Mouse (Mus musculus) myocyte (in vitro differentiated cells): Measurements from ENCODE around the gene Pla2g4c. TPM values are rescaled to one million over a fixed set of nuclear protein-coding genes. Genes with fewer than 3 reads are reported as not detected.

Experiments
- H3K27me3 ChIP-seq: one replicate; pipeline ENCODE4 v1.6.1; 2011; ENCODE audit not compliant: control insufficient read depth, insufficient read depth, insufficient read length
- H3K36me3 ChIP-seq: one replicate; pipeline ENCODE4 v1.6.1; 2011; ENCODE audit not compliant: control insufficient read depth, insufficient read depth
- H3K4me2 ChIP-seq: one replicate; pipeline ENCODE4 v1.6.1; 2011; ENCODE audit warnings: low read depth, control low read depth
- H3K4me3 ChIP-seq: one replicate; pipeline ENCODE4 v1.5.1; 2011; ENCODE audit warnings: mild to moderate bottlenecking, control low read depth, moderate library complexity
- H3K79me2 ChIP-seq: one replicate; pipeline ENCODE4 v1.6.1; 2011; ENCODE audit not compliant: control insufficient read depth, insufficient read depth
- H3ac ChIP-seq: one replicate; pipeline ENCODE4 v1.6.1; 2011; ENCODE audit not compliant: control insufficient read depth, insufficient read length
- CEBPB ChIP-seq: IDR thresholded peaks from 2 replicates; pipeline ENCODE4 v1.6.1; 2011; ENCODE audit warnings: mild to moderate bottlenecking, moderate library complexity; ENCODE audit not compliant: poor library complexity, insufficient read depth, severe bottlenecking
- E2F4 ChIP-seq: IDR thresholded peaks from one replicate; pipeline ENCODE4 v1.6.1; 2011; ENCODE audit warnings: mild to moderate bottlenecking, control low read depth, moderate library complexity; ENCODE audit not compliant: insufficient read depth
- MAX ChIP-seq: IDR thresholded peaks from one replicate; pipeline ENCODE4 v1.6.1; 2011; ENCODE audit warnings: low read depth, mild to moderate bottlenecking, control low read depth
- MYOD1 ChIP-seq, 3 experiments: IDR thresholded peaks; one replicate each; pipeline ENCODE4 v1.6.1; 2011; ENCODE audit warnings: control low read depth in 2 of 3, low read depth in 2 of 3, mild to moderate bottlenecking in 2 of 3, moderate library complexity in 1 of 3; ENCODE audit not compliant: insufficient read length in 2 of 3, control insufficient read depth in 1 of 3
- MYOG ChIP-seq, 3 experiments: IDR thresholded peaks; one replicate each; pipeline ENCODE4 v1.6.1; 2011; ENCODE audit warnings: control low read depth in 2 of 3, low read depth in 2 of 3, mild to moderate bottlenecking in 2 of 3; ENCODE audit not compliant: insufficient read length in 2 of 3, control insufficient read depth in 1 of 3, insufficient read depth in 1 of 3
- POLR2A ChIP-seq: IDR thresholded peaks from one replicate; pipeline ENCODE4 v1.6.1; 2011; ENCODE audit warnings: low read depth, mild to moderate bottlenecking, control low read depth, moderate library complexity; ENCODE audit not compliant: insufficient read length
- POLR2AphosphoS2 ChIP-seq: IDR thresholded peaks from one replicate; pipeline ENCODE4 v1.6.1; 2011; ENCODE audit warnings: low read depth, control low read depth; ENCODE audit not compliant: insufficient read length
- REST ChIP-seq: IDR thresholded peaks from one replicate; pipeline ENCODE4 v1.6.1; 2011; ENCODE audit warnings: mild to moderate bottlenecking, control low read depth, moderate library complexity; ENCODE audit not compliant: insufficient read depth, insufficient read length
- SRF ChIP-seq: IDR thresholded peaks from one replicate; pipeline ENCODE4 v1.6.1; 2011; ENCODE audit warnings: low read depth; ENCODE audit not compliant: control insufficient read depth, insufficient read length
- TCF12 ChIP-seq: IDR thresholded peaks from one replicate; pipeline ENCODE4 v1.6.1; 2011; ENCODE audit warnings: mild to moderate bottlenecking, control low read depth; ENCODE audit not compliant: poor library complexity, insufficient read depth, severe bottlenecking
- TCF3 ChIP-seq: IDR thresholded peaks from one replicate; pipeline ENCODE4 v1.6.1; 2011; ENCODE audit warnings: low read depth, control low read depth; ENCODE audit not compliant: insufficient read length
- USF1 ChIP-seq: IDR thresholded peaks from one replicate; pipeline ENCODE4 v1.6.1; 2011; ENCODE audit warnings: low read depth, mild to moderate bottlenecking, control low read depth, moderate library complexity
- polyA plus RNA-seq: library from polyadenylated mRNA; unstranded; fragments of >200 nt; fragmentation: generic; extraction: Trizol; gene quantifications from one replicate; pipeline ENCODE4 v1.2.1, GENCODE M21; 2012; ENCODE audit warnings: missing spikeins

Gene Pla2g4c
- polyA plus RNA-seq, 1 experiment, result 0.01 TPM

DNA sequence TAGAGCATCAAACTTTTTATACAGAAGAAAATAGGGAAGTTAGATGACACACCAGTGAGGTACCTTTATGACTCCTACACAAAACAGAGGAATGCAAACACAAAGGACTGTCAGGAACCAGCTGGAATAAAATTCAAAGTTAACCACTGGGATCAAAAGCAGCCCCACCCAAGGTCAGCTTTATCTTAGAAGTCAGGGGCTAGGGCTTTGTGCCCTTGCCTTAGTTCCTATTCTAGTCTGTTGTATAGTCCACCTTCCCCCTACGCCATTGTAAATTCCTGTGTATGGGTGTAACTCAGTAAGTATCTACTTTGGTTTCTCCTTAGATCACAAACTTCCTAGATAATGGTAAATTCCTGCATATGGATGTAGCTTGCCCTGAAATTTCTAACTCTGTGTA lies 26.8 kb upstream of the Pla2g4c start:
- no peak overlapping the region for H3ac ChIP-seq
- TF ChIP-seq TCF3 (no peak), SRF (no peak), MAX (no peak), MYOG (IDR thresholded peaks at IDR 0.05; ENCODE audit: control insufficient read depth in 1 of 3, insufficient read depth in 1 of 3, insufficient read length in 2 of 3, low read depth in 2 of 3) (no peak), TCF12 (no peak), POLR2A (no peak), REST (no peak), E2F4 (no peak), POLR2AphosphoS2 (no peak)
- H3K36me3 ChIP-seq, result peaks cover 9% of the 10 kb centered on the region
- no peaks in the 10 kb centered on the region for H3K27me3 ChIP-seq
- H3K4me2 ChIP-seq, result no peak overlapping the region
- no peak overlapping the region for H3K4me3 ChIP-seq
- H3K79me2 ChIP-seq, result no peaks in the 10 kb centered on the region

DNA sequence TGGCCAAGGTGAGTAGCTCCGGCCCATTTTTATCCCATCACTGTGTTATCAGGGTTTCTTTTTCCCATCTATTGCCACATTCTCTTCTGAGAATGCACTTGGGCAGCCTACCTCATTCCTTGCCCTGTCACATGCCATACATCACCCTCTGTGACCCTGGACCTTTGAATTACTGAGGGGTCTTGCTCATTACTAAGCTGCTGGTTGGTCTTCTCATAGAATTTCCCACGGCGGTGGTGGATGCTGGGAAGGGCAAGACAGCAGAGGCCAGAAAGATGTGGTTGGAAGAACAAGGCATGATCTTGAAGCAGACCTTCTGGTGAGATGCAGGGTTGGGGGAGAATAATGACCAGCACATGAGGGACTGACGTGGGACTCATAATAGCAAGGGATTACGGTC lies 25.6 kb upstream of the Pla2g4c start:
- peaks cover 9% of the 10 kb centered on the region for H3K36me3 ChIP-seq
- H3ac ChIP-seq, result no peak overlapping the region
- H3K79me2 ChIP-seq, result no peaks in the 10 kb centered on the region
- no peak overlapping the region for H3K4me3 ChIP-seq
- no peaks in the 10 kb centered on the region for H3K27me3 ChIP-seq
- TF ChIP-seq E2F4, result no peak
- no peak for TF ChIP-seq TCF12
- H3K4me2 ChIP-seq, result no peak overlapping the region

DNA sequence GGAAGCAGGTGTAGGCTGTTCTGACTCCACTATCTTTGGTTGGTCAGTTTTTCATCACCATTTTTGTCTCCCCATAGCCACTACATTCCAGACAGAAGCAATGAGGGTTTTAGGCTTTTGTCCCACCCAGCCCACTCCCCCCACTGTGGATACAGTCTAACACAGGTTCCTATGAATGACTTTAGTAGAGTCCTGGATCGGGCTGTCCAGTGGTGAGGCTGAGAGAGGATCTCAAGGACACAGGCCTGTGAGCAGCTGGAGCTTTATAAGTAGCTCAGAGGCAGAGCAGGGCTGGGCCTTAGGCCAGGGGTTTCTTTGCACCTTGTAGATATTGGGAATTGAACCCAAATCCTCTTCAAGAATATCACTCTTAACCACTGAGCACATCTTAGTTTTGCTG lies 22.8 kb upstream of the Pla2g4c start:
- H3K79me2 ChIP-seq, result no peaks in the 10 kb centered on the region
- H3K36me3 ChIP-seq, result peaks cover 9% of the 10 kb centered on the region
- no peaks in the 10 kb centered on the region for H3K27me3 ChIP-seq
- H3K4me3 ChIP-seq, result no peak overlapping the region
- no peak overlapping the region for H3K4me2 ChIP-seq
- TF ChIP-seq SRF (no peak), MAX (no peak), TCF3 (no peak), TCF12 (no peak), POLR2A (no peak), MYOD1 (IDR thresholded peaks at IDR 0.05; ENCODE audit: control insufficient read depth in 1 of 3, insufficient read length in 2 of 3, low read depth in 2 of 3) (no peak), CEBPB (no peak), POLR2AphosphoS2 (no peak), MYOG (IDR thresholded peaks at IDR 0.05; ENCODE audit: control insufficient read depth in 1 of 3, insufficient read depth in 1 of 3, insufficient read length in 2 of 3, low read depth in 2 of 3) (no peak), E2F4 (no peak), USF1 (no peak), REST (no peak)
- H3ac ChIP-seq, result no peak overlapping the region

DNA sequence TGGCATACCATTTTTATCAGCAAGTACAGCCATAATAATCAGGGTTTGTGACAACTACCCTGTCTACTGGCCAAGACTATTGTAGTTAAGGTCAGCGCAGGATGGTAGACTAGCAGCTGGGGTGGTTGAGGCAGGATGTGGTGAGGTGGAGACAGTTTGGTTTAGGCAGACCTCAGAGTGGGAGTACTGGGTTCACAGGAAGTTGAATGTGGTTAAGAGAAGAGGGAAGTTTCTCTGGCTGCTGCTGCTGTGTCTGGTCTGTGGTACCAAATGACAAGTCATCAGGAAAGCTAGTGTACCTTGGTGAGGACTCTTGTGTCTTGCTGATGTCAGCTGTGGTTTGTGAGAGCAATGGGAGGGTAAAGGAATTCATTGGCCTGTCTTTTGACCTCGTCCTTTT lies 21.7 kb upstream of the Pla2g4c start:
- Histone ChIP-seq H3K4me3 (no peak overlapping the region), H3K4me2 (peak overlapping the region; percentile 8), H3ac (no peak overlapping the region), H3K79me2 (no peaks in the 10 kb centered on the region), H3K27me3 (no peaks in the 10 kb centered on the region), H3K36me3 (peaks cover 9% of the 10 kb centered on the region)
- no peak for TF ChIP-seq TCF12
- TF ChIP-seq POLR2AphosphoS2, result no peak
- no peak for TF ChIP-seq MAX
- TF ChIP-seq MYOD1 (IDR thresholded peaks at IDR 0.05; ENCODE audit: control insufficient read depth in 1 of 3, insufficient read length in 2 of 3, low read depth in 2 of 3), result peak in 1 of 3 experiments; percentile 37

DNA sequence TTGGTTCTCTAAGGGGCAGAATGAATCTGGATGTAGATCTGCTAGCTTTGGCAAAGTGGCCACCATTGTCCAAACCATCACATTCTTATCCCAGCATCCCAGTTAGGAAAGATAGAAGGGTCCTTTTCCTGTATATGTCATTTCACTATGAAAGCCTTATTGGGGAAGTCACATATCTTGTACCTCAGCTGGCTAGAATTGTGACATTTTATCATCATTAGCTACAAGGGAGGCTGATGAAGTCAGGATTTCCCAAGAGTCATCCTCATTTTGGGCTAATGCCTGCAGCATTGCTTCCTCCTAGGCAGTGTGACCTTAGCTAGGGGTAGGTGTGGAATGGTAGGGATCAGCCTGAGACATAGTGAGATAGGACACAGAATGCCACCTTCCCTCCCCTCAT lies 21.1 kb upstream of the Pla2g4c start:
- no peaks in the 10 kb centered on the region for H3K27me3 ChIP-seq
- H3K79me2 ChIP-seq, result no peaks in the 10 kb centered on the region
- H3ac ChIP-seq, result no peak overlapping the region
- TF ChIP-seq MAX (no peak), USF1 (no peak), CEBPB (no peak), SRF (no peak), TCF12 (no peak), REST (no peak), POLR2A (no peak), E2F4 (no peak), TCF3 (no peak), MYOD1 (IDR thresholded peaks at IDR 0.05; ENCODE audit: control insufficient read depth in 1 of 3, insufficient read length in 2 of 3, low read depth in 2 of 3) (no peak), POLR2AphosphoS2 (no peak), MYOG (IDR thresholded peaks at IDR 0.05; ENCODE audit: control insufficient read depth in 1 of 3, insufficient read depth in 1 of 3, insufficient read length in 2 of 3, low read depth in 2 of 3) (no peak)
- peaks cover 9% of the 10 kb centered on the region for H3K36me3 ChIP-seq
- H3K4me3 ChIP-seq, result no peak overlapping the region
- H3K4me2 ChIP-seq, result peak overlapping the region; percentile 8

DNA sequence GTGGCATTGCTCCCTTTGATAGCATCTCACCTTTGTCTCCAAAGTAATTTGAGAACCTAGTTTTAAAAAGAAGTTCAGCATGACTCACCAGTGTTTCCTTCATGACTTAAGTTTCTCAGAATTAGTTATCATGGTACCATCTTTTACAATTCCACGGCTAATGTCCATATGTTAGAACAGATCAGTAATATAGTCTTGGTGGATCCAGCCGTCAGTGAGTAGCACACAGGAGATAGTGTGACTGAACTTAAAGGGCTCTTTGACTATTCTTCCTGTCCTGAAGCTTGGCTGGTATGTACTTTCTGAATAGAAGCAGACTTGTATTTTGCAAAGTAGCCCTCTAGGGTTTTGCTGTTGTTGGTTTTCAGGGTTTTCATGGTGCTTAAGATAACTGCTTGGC lies 15.0 kb upstream of the Pla2g4c start:
- Histone ChIP-seq H3K4me3 (no peak overlapping the region), H3K4me2 (no peak overlapping the region), H3K79me2 (no peaks in the 10 kb centered on the region), H3K36me3 (no peaks in the 10 kb centered on the region), H3K27me3 (no peaks in the 10 kb centered on the region), H3ac (no peak overlapping the region)
- TF ChIP-seq MYOD1 (IDR thresholded peaks at IDR 0.05; ENCODE audit: control insufficient read depth in 1 of 3, insufficient read length in 2 of 3, low read depth in 2 of 3) (no peak), TCF3 (no peak), E2F4 (no peak), POLR2AphosphoS2 (no peak)
